Mouse (Mus musculus): ENCODE measurements around the gene Pitpnc1.

DNA sequence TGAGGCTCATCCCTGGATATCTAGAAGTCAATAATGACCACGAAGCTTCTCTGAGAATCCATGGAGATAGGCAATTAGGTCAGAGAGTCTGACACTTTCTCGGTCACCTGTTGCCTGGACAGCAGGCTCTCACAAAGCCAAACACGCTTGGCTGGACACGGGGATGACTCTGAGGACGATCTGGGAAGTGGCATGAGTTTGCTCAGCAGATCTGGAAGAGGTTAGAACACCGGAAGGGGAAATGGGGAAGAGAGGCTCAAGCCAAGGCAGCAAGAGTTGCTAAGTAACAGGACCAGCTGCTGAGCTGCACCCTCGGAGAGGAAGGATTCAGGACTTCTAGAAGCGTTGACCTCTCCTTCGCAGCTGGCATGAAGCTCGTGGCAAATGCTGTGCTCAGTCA, 143.2 kb downstream of the Pitpnc1 start:
- no peak for TF ChIP-seq POLR2A (IDR thresholded peaks at IDR 0.05; ENCODE audit: low read depth, low read length)
- TF ChIP-seq CTCF (conservative IDR thresholded peaks at IDR 0.05; ENCODE audit: insufficient read depth, insufficient read length, low read depth, low read length), result no peak
